Mouse (Mus musculus) CD4-positive naive resting alpha-beta T cell, adult 76 days (primary cell): ENCODE measurements around the gene D630003M21Rik. TPM values are rescaled to one million over a fixed set of nuclear protein-coding genes. Genes with fewer than 3 reads are reported as not detected.

ENCODE experiments used
- total RNA-seq: library from RNA; stranded (reverse); gene quantifications from one replicate; pipeline ENCODE4 v1.2.4, GENCODE M21; 2023

D630003M21Rik gene
- not detected for total RNA-seq

GRCm38 (mm10) chr2:158228670-158229502, at the start of gene D630003M21Rik:
D630003M21Rik (minus strand) TSS chr2:158229222.

DNA sequence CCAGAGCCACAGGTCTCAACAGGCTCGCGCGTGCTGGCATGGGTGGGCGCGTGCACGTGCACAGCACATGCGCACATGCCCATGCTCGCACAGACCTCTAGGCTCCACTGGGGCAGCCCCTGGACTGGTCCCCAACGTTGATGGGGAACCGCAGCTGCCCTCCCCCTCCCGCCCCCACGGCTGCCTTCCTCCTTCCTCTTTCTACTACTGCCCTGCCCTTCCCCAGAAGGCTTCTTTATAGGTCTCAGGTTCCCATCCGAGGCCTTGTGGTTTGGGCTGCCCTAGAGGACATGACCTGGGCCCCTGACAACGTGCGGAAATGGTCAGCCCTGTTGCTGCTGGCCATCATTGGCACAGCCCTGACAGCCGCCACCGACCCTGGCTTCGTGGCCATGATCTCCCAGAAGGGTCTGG, 29.0 kb upstream of the D630003M21Rik start, which contains the start of gene Bpi:
Gene Bpi (plus strand): TSS at position 90 of the 414 bp plus-strand sequence.

DNA sequence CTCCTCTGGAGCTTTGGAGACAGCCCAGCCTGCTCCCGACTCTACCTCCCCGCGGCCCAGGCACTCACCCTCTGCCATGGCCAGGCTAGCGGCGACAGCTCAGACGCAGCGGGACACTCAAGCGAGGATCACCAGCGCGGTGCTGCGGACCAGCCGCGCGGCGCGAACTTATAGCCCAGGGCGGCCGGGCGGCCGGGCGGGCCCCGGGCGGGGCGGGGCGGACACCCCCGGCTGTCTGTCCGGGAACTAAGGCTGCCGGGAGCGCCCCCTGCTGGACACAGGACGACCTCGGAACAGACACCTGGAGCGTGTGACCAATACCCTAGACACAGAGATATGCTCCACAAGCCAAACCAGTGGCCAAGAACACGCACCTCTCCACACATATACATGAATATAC, 82.8 kb downstream of the D630003M21Rik start, which contains the start of gene Tgm2:
Gene Tgm2 (minus strand): TSS at position 214 of the 400 bp plus-strand sequence.

Other genes starting within 250 kb of the D630003M21Rik start
- 26.8 TPM for gene Tti1, start 200.8 kb downstream of the D630003M21Rik start, total RNA-seq
- gene Rprd1b, start 200.7 kb downstream of the D630003M21Rik start, total RNA-seq = 29.9 TPM
- 4.3 TPM for gene Tgm2, start 82.8 kb downstream of the D630003M21Rik start, total RNA-seq
- gene Bpi, start 28.9 kb upstream of the D630003M21Rik start, total RNA-seq = not detected
- 2.3 TPM for gene Lbp, start 77.3 kb upstream of the D630003M21Rik start, total RNA-seq
- not detected for gene Snhg11, start 146.4 kb upstream of the D630003M21Rik start, total RNA-seq
- 71.5 TPM for gene Ralgapb, start 180.6 kb upstream of the D630003M21Rik start, total RNA-seq